Mouse (Mus musculus) right cerebral cortex, postnatal 4 days (tissue): ENCODE measurements at regions not wholly inside any gene's neighbourhood (a gene's known extent, or its start where the extent isn't known, plus 50 kb on each side); places are given as distances from the start of the nearest gene placed in this dataset.
A peak's percentile ranks its signal among the peaks of the same experiment; 100 is the strongest.
"Not testable (repeated sequence)": the region's sequence is repeated elsewhere in the genome, so short reads cannot be mapped to it uniquely, and the experiment has no call there.

Experiments used
- DNase-seq: peaks from one replicate; pipeline ENCODE4 v3.0.0-alpha.2; 2022

DNA sequence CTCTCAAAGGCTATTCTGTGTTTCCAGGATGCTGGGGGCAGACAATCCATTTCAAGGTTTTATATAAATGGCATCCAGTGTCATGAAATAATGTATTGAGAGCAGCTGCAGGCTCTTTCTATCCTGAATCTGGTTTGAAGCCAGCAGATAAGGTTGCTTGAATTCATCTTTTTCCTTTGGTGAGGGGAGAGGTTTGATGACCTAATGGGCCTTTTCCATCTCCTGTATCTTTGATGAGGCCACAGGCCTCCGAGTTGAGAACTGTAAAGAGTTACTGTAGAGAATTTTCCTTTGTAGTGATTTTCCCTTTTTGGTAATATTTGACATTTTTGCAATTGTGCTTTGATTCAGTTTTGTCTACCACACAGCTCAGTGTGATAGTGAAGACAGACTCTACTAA is 458.8 kb upstream of the 1700008P02Rik start:
- DNase-seq = no peak

DNA sequence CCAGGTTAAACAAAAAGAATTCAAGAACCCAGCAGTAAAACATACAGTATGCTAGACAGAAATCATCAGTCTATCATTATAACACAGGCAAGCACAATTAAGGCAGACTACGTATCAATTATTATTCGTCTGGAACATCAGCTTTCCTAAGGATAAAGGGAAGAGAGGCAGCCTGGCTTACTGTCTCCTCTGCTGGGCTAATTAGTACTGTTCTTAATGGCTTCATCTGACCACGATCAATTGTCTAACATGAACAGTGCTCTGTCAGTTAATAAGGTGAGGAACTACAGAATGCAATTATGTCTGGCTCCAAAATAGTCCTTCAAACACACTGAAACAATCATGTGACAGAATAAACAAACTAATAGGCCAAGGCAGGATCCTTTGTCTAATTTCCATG is 456.6 kb upstream of the 1700008P02Rik start:
- DNase-seq = no peak

DNA sequence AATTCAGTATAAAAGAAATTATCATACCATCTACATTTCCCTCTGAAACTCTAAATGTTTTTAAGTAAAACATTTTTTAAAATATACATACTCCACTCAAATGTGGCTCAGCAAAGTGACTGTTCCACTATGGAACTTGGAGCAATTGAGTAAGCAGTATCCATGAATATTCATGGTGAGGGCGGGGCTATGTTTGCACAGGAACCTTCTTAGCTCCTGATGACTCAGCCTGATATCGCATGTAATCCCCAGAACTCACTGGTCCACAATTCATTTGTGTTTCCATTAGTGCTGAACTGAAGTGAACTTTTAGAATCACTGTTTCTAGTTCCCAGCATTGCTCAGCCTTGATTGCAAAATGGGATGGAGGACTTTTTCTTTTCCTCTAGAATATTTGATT is 454.2 kb upstream of the 1700008P02Rik start:
- DNase-seq = no peak

DNA sequence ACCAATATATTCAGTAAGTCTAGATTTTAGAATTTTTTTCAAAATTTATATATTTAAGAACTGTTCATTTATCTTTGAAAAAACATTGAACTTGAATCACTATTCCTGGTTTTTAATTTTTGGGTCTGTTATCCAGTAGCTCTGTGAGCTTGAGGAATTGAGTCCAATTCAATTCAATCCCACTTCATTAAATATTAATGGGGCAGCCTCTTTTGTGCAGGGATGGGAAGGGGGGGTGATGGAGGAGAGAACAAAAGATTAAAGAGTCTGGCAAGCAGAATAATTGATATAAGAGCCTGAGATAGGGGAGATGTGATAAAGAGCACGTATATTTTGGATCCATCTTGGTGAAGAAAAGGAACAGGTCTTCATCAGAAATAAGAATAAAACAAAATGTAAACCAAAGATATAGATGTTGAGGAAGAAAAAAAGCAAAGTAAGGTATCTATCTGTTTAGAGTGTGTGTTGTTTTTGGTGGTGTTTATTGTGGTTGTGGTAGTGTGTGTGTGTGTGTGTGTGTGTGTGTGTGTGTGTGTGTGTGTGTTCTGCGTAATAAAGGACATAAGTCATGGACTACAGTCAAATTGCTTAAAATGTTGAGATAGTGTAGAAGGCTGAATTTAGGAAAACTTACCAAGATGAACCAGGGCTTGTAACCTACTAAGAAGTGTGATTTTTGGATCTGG is 421.3 kb upstream of the 1700008P02Rik start:
- DNase-seq = no peak

DNA sequence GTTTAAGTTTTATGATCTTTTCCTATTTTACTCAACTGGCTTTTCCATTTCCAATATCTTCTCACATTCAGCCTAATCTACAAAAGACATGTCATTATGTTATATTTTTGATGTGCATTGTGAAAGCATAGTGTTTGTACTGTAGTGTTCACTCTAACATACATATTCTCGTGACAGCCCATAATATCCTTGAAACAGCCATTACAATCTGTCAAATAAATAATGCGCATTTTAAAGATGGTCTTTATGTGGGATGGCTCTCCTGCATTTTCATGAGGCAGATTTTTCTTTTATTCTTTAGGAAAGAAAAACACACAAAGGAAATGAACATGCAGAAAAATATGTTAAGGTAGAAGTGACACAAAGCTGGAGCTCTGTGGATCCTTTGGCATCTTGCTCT is 415.6 kb upstream of the 1700008P02Rik start:
- no peak for DNase-seq

DNA sequence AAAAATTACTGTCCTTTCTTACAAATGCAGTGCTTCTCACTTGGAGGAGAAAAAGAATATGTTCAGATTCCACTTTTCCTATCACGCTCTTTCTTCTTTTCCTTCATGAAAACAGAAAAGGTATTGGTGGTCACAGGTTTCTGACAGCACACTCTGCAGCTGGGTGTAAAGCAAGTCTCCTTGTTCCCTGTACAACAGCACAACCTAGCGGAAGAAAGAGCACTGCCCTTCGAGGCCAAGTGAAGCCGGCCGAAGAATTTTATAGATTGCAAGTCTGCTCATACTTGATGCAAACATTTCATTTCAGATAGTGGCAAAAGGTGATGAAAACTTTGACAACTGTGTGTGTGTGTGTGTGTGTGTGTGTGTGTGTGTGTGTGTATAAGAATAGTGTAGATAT is 407.6 kb upstream of the 1700008P02Rik start:
- DNase-seq = peak; percentile 39

DNA sequence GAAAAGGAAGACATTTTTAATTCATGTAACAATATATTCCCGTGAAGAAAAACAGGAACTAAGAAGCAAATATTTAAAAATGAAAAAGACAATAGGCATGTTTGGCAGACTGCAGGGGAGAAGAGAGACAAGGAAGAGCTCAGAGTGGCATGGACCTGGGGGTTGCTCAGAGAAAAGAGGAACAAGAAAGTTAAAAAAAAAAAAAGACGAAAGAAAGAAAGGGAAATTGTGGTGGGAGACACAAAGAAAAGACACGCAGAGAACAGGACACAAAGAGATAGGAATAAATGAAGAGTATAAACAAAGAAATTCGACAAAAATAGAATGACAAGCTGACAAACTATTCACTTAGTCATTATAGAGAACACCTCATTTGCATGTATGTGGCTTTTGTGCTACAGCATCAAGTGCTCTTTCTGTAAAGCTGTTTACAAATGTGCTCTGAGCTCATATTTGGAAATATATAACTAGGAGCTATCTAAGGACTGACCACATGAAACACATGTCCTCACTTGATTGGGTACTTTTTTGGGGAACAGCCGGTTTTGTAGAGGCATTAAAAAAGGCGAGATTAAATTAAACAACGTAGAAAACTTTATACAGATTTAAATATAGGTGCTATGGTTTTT is 394.2 kb upstream of the 1700008P02Rik start:
- DNase-seq = no peak

DNA sequence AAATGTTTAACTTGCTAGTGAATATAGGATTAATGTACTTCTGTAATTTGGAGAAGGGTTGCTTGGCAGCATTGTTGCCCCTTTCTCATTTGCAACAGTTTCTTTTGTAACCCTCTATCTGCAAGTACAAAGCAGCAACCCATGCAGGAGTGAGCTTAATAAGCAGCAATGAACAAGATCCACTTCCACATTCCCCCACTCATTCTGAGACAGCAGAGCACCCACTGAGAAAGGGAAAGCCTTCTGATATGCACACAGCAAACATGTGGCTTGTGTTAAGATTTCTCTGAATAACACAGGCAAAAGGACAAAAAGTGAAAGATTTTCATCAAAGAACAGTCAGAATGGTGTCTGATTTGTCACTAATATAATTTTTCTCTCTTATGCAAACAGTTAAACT is 393.3 kb upstream of the 1700008P02Rik start:
- DNase-seq = no peak

DNA sequence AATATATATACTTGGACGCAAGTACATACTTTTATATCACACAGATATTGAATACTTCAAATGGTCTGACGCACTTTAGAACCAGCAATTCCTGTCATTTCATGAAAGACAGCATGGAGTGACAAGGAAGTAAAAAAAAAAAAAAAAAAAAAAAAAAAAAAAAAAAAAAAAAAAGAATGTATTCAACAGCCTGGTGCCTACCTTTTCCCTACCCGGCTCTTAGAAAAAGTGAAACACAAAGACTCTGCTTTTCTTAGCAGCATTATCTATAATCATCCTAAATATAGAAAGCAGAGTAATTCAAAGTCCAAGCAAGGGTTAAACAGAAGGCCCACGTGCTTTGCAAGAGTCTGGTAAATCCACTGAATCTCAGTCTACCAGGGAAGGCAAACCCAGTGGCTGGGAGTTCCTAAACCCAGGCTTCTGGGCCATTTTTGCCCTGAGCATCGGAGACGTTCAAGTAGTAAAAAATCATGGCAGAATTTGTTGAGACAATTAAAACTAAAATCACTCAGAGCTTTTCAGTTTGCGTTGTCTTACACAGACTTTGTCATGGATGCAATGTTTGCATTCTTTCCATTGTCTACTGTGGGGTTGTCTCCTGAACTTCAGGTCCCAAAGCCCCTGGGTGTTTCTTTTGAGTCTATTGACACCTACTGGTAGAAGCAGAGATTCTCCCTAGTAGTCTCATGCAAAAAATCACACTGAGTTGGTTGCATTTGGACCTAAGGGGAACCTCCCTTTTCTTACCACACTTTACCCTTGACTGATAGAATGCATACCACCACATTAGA is 390.2 kb upstream of the 1700008P02Rik start:
- no peak for DNase-seq

DNA sequence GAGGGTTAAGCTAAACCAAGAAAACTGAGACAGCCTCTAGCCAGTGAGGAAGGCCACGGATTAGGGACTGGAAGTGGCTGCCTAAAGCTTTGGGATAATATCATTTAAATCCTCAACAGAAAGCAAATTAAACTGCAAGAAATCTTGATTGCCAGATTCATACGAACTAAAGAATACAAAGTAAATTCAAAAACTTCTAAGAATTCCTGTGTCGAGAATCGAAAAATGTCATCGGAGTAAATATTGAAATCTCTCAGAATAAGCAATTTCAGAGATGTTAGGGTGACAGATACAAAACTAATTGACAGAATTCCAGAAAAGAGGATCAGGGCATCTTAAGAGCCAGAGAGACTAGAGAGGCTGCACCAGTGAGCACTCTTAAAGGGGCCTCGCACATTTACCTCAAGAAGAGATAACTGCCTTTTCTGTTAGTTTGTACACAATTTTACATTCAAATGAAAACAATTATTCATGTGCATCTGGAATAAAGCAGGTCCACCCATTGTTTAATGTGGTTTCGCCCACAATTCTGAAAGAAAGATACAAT is 388.5 kb upstream of the 1700008P02Rik start:
- DNase-seq = no peak

DNA sequence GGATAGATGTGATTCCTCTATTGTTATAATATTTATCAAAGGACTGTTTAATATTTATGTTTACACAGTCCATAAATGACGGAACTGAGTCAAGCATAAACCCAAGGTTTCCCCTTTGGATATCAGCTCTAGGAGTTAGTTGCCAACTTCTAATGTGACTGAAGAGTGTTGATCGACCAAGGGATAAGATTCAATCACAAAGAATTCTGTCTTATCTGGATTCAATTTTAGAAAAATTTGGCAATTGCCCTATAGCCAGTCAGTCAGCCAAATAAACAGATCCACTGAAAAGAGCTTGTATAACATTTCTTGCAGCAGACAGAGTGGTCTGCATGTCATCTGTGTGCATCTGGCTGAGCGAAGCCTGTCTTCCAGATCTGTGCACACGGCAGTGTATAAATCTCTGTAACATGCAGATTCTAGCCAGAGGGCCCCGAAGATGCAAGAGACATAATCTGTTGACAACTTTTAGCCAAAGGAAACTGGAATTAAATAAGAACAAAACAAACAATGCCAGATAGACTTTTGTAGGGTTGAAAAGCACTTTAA is 387.6 kb upstream of the 1700008P02Rik start:
- DNase-seq = no peak

DNA sequence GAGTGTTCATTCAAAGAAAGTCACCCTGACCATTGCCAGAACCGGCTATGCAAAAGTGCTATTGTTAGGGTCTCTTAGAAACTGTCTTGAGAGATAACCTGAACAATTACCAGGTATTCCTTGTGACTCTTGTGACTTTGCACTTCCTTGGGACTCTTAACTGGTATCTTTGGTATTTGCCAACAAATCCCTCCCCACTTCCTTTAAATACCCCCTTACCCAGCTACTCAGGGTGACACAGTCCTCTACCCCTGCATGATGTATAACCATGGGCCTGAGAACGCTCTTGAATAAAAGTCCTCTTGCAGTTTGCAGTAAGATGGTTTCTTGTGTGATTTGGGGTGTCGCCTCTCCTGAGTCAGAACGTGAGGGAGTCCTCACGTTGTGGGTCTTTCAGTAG is 371.5 kb upstream of the 1700008P02Rik start:
- not testable (repeated sequence) for DNase-seq

DNA sequence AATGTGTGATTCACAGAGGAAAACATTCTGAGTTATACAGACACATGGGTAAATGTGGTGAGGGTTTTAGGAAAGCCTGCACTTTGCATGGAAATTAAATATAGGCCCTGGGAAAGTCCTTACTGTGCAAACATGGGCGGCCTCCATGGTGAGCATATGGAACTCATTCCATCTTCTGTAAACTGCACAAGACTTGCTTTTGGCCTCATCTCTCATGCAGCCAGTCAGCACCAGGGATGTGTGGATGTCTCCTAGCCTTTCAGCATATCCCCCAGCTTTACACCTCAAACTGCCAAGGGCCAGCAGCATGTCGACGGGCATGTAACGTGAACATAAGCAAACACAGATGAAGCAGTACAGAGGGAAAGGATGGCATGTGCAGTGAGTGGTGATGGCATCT is 364.7 kb upstream of the 1700008P02Rik start:
- no peak for DNase-seq

DNA sequence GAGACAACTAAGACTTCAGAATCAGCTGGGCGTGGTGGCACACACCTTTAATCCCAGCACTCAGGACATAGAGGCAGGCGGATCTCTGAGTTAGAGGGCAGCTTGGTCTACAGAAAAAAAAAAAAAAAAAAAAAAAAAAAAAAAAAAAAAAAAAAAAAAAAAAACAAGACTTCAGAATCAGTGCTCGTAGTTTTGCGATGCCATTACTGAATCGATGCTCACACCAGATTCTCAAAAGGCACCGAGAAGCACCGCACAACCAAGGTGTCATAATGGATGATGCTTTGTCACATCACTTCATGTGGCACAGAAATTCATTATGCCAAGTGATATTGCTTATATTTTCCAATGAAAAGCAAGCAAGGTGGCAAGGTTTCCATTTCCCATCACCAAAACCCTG is 337.4 kb upstream of the 1700008P02Rik start:
- no peak for DNase-seq

DNA sequence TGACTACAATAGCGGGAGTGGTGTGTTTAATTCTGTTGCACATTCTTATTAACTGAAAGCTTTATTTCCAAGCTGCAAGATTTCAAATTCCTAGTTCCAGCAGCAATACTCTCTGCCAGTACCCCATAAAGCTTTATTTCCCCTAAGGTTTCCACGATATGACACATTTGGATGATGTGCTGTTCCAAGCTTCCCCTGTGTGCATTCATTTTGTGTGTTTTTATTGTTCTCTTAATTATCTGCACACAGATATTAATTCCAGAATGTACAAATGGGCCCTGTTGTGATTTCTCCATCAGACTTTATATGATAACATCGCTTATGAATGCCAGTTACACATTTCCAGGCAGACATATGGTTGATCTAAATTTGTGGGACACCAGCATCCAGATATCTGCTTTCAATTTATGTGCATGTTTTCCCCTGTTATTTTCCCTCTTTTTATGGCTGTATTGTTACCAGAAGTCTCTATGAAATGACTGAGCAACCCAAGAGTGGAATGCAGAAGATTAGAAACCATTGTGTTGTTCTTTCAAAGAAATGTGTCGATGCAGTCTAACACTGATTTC is 312.4 kb upstream of the 1700008P02Rik start:
- DNase-seq = no peak

DNA sequence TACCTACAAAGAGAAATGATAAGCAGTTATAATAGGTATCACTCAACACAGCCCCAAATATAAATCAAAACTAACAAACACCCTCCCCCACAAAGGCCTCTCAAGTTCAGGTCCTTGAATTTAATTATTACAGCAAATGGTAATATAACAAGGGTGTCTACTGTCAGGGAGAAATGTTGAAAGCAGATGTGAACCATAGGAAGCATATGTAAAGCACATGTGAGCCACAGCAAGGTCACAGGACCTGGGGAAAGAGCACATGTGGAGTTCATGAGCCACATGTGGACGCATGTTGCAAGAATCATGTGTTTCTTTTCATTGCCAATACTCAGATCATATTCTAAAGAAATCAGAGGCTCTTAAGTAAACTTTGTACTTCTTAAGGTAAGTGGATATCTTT is 306.5 kb upstream of the 1700008P02Rik start:
- DNase-seq = no peak

DNA sequence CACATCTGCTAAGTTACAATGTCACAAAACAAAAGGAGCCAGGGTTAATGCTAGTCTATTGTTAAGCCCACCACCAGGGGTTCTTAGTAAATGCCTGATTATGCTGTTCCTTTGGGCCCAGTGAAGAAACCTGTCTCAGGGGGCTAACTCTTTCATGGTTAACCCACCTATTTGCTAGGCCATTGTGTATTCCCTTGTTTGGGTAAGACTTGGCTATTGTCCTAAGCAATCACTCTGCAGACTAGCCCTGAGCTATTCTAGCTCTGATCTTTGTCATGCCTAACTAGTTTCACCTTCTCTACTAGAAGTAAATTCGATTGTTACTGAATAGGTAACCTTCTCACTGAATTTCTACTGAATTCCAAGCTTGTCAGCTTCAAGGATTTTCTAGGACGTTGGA is 302.4 kb upstream of the 1700008P02Rik start:
- not testable (repeated sequence) for DNase-seq

DNA sequence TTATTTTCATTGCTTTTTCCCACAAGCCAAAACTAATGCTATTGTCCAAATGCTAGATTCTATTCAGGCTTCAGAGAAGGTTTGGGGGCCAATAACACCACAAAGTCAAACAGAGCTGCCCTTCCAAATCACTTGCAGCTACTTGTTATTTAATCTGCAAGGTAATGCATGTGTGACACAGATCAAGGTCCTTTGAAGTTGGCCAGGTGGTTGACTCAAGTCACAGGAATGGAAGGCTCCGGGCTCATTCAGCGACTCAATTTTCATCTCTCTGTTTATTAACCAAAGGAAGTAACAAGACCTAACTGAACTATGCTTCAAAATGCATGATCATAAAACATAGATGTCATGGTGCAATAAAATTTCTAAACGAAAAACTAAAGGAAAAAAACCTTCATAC is 300.0 kb upstream of the 1700008P02Rik start:
- DNase-seq = no peak

DNA sequence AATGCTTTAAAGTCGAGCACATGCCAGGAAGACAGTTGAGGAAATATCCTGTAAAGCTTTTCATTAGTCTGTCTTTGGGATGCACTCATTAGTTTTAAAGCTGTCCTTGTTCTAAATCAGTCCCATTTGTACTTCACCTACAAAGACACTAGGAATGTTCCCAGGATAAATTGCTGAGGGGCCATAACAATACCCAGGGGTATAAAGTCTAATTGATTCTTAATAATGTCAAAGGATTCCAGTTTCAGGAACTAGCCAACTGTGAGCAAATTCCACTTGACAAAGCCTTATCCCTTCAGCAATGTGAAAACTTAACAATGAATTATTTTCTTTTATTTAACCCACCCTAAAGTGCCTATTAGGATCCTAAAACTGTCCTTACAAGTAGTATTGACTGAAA is 267.7 kb upstream of the 1700008P02Rik start:
- no peak for DNase-seq

DNA sequence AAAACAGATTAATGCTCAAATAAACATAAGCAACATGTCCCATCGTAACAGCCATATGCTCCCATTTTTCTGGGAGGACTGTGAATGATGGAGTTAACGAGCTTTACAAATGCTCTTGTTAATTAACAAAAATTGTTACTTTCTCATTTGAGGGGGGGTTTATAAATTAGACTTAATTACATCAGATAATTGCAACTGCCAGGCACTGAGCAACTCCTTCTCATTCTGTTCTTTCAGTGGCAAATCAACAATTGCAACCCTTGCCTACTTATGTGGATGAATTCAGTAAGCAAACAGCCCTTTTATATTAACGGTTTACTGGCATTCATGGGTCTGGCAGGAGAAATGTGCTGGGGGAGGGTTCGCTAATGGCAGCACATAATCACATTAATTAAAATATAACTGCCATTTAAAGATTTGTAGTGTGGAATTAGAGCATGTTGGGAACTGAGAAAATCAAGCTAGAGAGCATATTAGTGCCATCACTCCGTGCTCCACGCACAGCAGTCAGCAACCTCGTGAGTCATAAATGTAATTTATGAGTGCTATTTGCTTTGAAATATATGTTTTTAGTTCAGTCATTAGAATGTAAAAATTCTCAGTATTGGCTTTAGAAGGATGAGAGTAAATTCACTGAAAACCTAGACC is 266.9 kb upstream of the 1700008P02Rik start:
- no peak for DNase-seq

DNA sequence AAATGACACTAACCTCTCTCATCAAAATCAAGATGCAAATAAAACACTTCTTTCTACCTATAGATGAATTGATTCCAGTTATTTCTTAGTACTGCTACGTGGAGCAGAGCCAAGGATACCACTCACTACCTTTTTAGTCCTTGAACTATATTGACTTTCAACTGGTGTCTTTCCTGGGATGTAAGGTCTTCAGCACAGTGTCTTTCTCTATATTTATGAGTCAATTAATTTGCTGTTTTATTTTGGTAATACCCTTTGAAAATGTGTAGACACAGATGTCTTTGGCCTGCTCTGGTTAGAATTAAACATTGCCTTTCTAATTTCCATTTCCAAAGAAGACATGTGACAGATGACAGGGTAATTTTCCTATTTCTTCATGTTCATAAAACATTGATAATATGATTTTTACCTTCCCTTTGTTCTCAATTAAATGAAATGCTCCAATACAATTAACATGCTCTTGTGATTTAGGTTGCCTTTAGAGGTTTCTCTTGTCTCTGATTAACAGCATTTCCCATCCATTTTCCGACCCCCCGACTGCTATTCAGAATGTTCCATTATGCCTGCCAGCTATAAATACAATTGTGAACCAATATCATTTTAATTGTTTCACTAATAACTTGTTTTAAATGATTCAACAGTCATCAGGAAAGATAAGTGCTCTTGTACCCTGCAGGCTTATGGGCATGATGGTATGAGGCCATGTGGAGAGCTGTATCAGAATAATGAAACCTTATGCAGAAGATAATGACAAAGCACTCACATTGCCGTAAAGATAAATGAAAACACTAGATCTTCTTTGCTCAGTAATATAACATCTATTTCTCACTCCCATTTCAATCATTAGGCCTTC is 266.2 kb upstream of the 1700008P02Rik start:
- DNase-seq = no peak

DNA sequence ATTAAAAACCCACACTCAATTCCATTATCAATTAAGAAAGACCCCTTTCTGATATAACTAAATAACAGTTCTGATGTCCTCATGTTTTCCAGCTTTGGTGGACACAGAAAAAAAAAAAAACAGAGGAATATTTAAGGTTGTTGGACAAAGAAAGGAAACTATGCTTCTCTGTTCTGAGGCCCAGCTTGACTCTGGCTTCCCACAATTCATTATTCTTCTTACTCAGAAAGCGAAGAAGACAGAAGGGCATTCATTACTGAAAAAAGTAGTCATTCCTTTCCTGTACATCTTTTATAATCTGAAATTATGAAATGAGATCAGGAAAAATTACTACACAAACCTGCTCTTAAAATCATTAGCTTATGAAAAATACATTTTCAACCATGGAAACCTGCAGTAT is 263.2 kb upstream of the 1700008P02Rik start:
- DNase-seq = no peak
